Mouse (Mus musculus) gastrocnemius, postnatal 10 days (tissue): ENCODE measurements around the gene Traf3ip2. TPM values are rescaled to one million over a fixed set of nuclear protein-coding genes. Genes with fewer than 3 reads are reported as not detected.

ENCODE experiments used
- DNase-seq: peaks from one replicate; pipeline ENCODE4 v3.0.0; 2021; ENCODE audit warnings: mixed read lengths
- total RNA-seq, 2 experiments: library from RNA; stranded (reverse); gene quantifications; 2 replicates each; pipeline ENCODE4 v1.2.3; 2021

Traf3ip2 gene
- total RNA-seq, 2 experiments from 2014 or later = 5.9 to 6.0 TPM

- no peak for DNase-seq
These were observed 65.6 kb downstream of the Traf3ip2 start for GRCm38 (mm10) chr10:39678199-39678791.

DNA sequence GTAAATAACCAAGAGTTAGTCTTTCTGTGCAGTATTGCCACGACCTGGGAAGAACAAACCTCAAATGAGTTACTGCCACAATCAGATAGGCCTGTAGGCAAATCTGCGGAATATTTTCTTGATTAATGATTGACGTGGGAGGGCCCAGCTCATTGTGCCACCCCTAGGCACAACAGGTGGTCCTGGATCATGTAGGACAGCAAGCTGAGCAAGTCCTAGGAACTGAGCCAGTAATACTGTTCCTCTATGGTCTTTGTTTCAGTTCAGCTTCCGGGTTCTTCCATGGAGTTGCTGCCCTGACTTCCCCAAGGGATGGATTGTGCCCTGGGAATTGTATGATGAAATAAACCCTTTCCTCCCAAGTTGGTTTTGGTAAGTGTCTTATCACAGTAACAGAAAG, 68.3 kb downstream of the Traf3ip2 start:
- no peak for DNase-seq

- DNase-seq = no peak
These were observed 69.8 kb downstream of the Traf3ip2 start for GRCm38 (mm10) chr10:39682556-39682955.

DNA sequence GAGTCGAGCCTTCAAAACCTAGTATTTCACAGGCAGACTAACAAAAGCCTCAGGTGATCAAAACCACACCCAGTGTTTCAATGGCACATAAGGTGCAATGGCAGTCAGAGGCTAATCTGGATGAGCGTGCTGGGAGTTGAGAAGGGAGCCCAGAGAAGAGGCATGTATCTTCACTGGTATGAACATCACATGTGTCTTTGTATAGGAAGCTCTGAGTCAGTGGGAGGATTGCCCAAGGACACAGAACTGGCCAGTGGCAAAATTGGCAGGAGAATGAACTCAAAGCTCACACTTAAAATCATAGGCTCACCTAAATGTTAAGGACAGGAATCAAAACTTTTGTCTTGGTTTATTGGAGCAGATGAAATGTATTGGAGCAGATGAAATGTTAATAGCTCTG, 70.7 kb downstream of the Traf3ip2 start:
- DNase-seq = no peak

DNA sequence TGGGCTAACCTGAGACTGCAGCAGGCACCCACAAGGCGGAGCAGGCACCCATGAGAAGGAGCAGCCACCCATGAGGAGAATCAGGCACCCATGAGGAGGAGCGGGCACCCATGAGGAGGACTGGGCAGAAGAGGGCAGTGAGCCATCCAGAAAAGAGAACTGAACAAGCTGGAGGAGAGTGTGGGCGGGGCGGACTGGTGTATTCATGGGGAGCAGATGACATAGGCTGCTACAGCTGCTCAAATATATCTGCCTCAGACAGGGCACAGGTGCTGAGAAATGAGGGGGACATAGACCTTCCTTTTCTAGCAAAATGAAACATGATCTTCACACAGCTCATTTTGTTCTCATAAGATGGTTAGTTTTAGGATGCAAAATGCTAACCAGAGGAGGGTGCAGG, 74.1 kb downstream of the Traf3ip2 start:
- DNase-seq = no peak

- DNase-seq = no peak
These were observed 75.1 kb downstream of the Traf3ip2 start for GRCm38 (mm10) chr10:39687851-39688250.

GRCm38 (mm10) chr10:39691351-39692064, 78.8 kb downstream of the Traf3ip2 start:
- DNase-seq = no peak

- DNase-seq = no peak
These were observed 79.4 kb downstream of the Traf3ip2 start for GRCm38 (mm10) chr10:39692152-39692551.

Other genes with a start within 250 kb of the Traf3ip2 start
- 10 to 100 TPM; 25.6 to 34.4 TPM for gene Fyn, start 244.1 kb upstream of the Traf3ip2 start, total RNA-seq
- gene Rev3l, start 119.2 kb downstream of the Traf3ip2 start, total RNA-seq = 10 to 100 TPM; 42.5 to 47.8 TPM